Mouse (Mus musculus): Measurements from ENCODE around the gene Olfr918. TPM values are rescaled to one million over a fixed set of nuclear protein-coding genes. Genes with fewer than 3 reads are reported as not detected.

Gene Olfr918
- polyA plus RNA-seq, 1 experiment from 2014 or later = not detected

Other genes starting within 250 kb of the Olfr918 start
- not detected in 2 replicates for gene Olfr901, start 245.1 kb downstream of the Olfr918 start, polyA plus RNA-seq (2015; fragmentation: Nextera tagmentation; extraction: Ambion mirVana)
- not detected in 2 replicates for gene Olfr902, start 226.9 kb downstream of the Olfr918 start, polyA plus RNA-seq (2015; fragmentation: Nextera tagmentation; extraction: Ambion mirVana)
- gene Olfr904, start 211.5 kb downstream of the Olfr918 start, polyA plus RNA-seq (2015; fragmentation: Nextera tagmentation; extraction: Ambion mirVana) = not detected in 2 replicates
- gene Olfr905, start 203.5 kb downstream of the Olfr918 start, polyA plus RNA-seq (2015; fragmentation: Nextera tagmentation; extraction: Ambion mirVana) = not detected in 2 replicates
- not detected in 2 replicates for gene Olfr906, start 187.5 kb downstream of the Olfr918 start, polyA plus RNA-seq (2015; fragmentation: Nextera tagmentation; extraction: Ambion mirVana)
- not detected in 2 replicates for gene Olfr907, start 178.8 kb downstream of the Olfr918 start, polyA plus RNA-seq (2015; fragmentation: Nextera tagmentation; extraction: Ambion mirVana)
- not detected in 2 replicates for gene Olfr911-ps1, start 153.0 kb downstream of the Olfr918 start, polyA plus RNA-seq (2015; fragmentation: Nextera tagmentation; extraction: Ambion mirVana)
- gene Olfr910, start 136.8 kb downstream of the Olfr918 start, polyA plus RNA-seq (2015; fragmentation: Nextera tagmentation; extraction: Ambion mirVana) = not detected in 2 replicates
- gene Olfr912, start 94.4 kb downstream of the Olfr918 start, polyA plus RNA-seq (2015; fragmentation: Nextera tagmentation; extraction: Ambion mirVana) = not detected in 2 replicates
- gene Olfr913, start 81.8 kb downstream of the Olfr918 start, polyA plus RNA-seq (2015; fragmentation: Nextera tagmentation; extraction: Ambion mirVana) = not detected in 2 replicates
- not detected in 2 replicates for gene Olfr914, start 69.5 kb downstream of the Olfr918 start, polyA plus RNA-seq (2015; fragmentation: Nextera tagmentation; extraction: Ambion mirVana)
- not detected in 2 replicates for gene Olfr916, start 14.7 kb downstream of the Olfr918 start, polyA plus RNA-seq (2015; fragmentation: Nextera tagmentation; extraction: Ambion mirVana)
- not detected in 2 replicates for gene Olfr917, start 8.8 kb downstream of the Olfr918 start, polyA plus RNA-seq (2015; fragmentation: Nextera tagmentation; extraction: Ambion mirVana)
- not detected in 2 replicates for gene Olfr919, start 29.1 kb upstream of the Olfr918 start, polyA plus RNA-seq (2015; fragmentation: Nextera tagmentation; extraction: Ambion mirVana)
- gene Vwa5a, start 43.7 kb upstream of the Olfr918 start, polyA plus RNA-seq (2015; fragmentation: Nextera tagmentation; extraction: Ambion mirVana) = 21.3 and 26.2 TPM in 2 replicates
- gene Olfr920, start 77.7 kb upstream of the Olfr918 start, polyA plus RNA-seq (2015; fragmentation: Nextera tagmentation; extraction: Ambion mirVana) = 0.06 and 0.07 TPM in 2 replicates
- not detected in 2 replicates for gene Olfr921, start 98.5 kb upstream of the Olfr918 start, polyA plus RNA-seq (2015; fragmentation: Nextera tagmentation; extraction: Ambion mirVana)
- gene Olfr922, start 140.0 kb upstream of the Olfr918 start, polyA plus RNA-seq (2015; fragmentation: Nextera tagmentation; extraction: Ambion mirVana) = not detected in 2 replicates
- not detected in 2 replicates for gene Olfr923, start 151.9 kb upstream of the Olfr918 start, polyA plus RNA-seq (2015; fragmentation: Nextera tagmentation; extraction: Ambion mirVana)
- not detected in 2 replicates for gene Olfr924, start 169.8 kb upstream of the Olfr918 start, polyA plus RNA-seq (2015; fragmentation: Nextera tagmentation; extraction: Ambion mirVana)
- gene Olfr26, start 180.5 kb upstream of the Olfr918 start, polyA plus RNA-seq (2015; fragmentation: Nextera tagmentation; extraction: Ambion mirVana) = not detected in 2 replicates
- gene Olfr926, start 202.5 kb upstream of the Olfr918 start, polyA plus RNA-seq (2015; fragmentation: Nextera tagmentation; extraction: Ambion mirVana) = not detected in 2 replicates

All from heart, embryonic 16.5 days (tissue).